Mouse (Mus musculus) heart, postnatal 0 days (tissue): ENCODE measurements at regions not wholly inside any gene's neighbourhood (a gene's known extent, or its start where the extent isn't known, plus 50 kb on each side); places are given as distances from the start of the nearest gene placed in this dataset.

Source experiments
- ATAC-seq: fragments of 200-750 bp; cut with Nextera tagmentation; 2 replicates; pipeline ENCODE4 v1.8.0; 2017; ENCODE audit warnings: low read depth, moderate number of reproducible peaks, moderate library complexity; ENCODE audit not compliant: insufficient read depth
- DNase-seq: peaks from one replicate; pipeline ENCODE4 v3.0.0-alpha.2; 2016; ENCODE audit warnings: low spot score
- H3K27ac ChIP-seq: fragments of 300-500 bp; sonication (generic); 2 replicates; pipeline ENCODE4 v1.5.1; 2014; ENCODE audit warnings: low read depth, mild to moderate bottlenecking
- H3K27me3 ChIP-seq: fragments of 300-500 bp; sonication (generic); 2 replicates; pipeline ENCODE4 v1.6.1; 2014; ENCODE audit warnings: low read length, mixed read lengths; ENCODE audit not compliant: control insufficient read depth, insufficient read depth
- H3K36me3 ChIP-seq: fragments of 300-500 bp; sonication (generic); replicated peaks from 2 replicates; pipeline ENCODE4 v1.6.1; 2014; ENCODE audit warnings: low read length, mixed read lengths; ENCODE audit not compliant: control insufficient read depth, insufficient read depth
- H3K4me1 ChIP-seq: fragments of 300-500 bp; sonication (generic); 2 replicates; pipeline ENCODE4 v1.6.1; 2014; ENCODE audit warnings: antibody characterized with exemption; ENCODE audit not compliant: control insufficient read depth, insufficient read depth
- H3K4me2 ChIP-seq: fragments of 300-500 bp; sonication (generic); 2 replicates; pipeline ENCODE4 v1.6.1; 2014; ENCODE audit warnings: low read depth, mild to moderate bottlenecking, low read length, moderate library complexity
- H3K4me3 ChIP-seq: fragments of 300-500 bp; sonication (generic); 2 replicates; pipeline ENCODE4 v1.5.1; 2014; ENCODE audit warnings: low read depth, low read length
- H3K9ac ChIP-seq: fragments of 300-500 bp; sonication (generic); replicated peaks from 2 replicates; pipeline ENCODE4 v1.6.1; 2014; ENCODE audit warnings: low read depth, low read length, mixed read lengths
- H3K9me3 ChIP-seq: fragments of 300-500 bp; sonication (generic); replicated peaks from 2 replicates; pipeline ENCODE4 v1.6.1; 2016; ENCODE audit warnings: low read length; ENCODE audit not compliant: control insufficient read depth
- CTCF ChIP-seq: IDR thresholded peaks from 2 replicates; pipeline ENCODE4 v1.5.1; 2016; ENCODE audit warnings: antibody characterized with exemption, control low read depth, low read depth
- EP300 ChIP-seq: IDR thresholded peaks from 2 replicates; pipeline ENCODE4 v1.6.1; 2016; ENCODE audit warnings: antibody characterized with exemption, low read depth
- WGBS: fragments of 180-500 bp; shearing (Covaris S2); extraction: QIAGEN DNeasy Blood & Tissue Kit; methylation state at CpG from one replicate; pipeline ENCODE4 v1.1.7; 2014; 5-methylcytosine and 5-hydroxymethylcytosine counted together

- H3K4me3 ChIP-seq = no peak overlapping the region
- H3K4me2 ChIP-seq = no peak overlapping the region
- H3K36me3 ChIP-seq = no peaks in the 10 kb centered on the region
- no peak overlapping the region for H3K27ac ChIP-seq
- TF ChIP-seq CTCF (no peak), EP300 (no peak)
- no peak overlapping the region for H3K9ac ChIP-seq
- no peaks in the 10 kb centered on the region for H3K4me1 ChIP-seq
- 11% methylated on average over 1 of the region's 1 CpGs for WGBS
- H3K27me3 ChIP-seq = no peaks in the 10 kb centered on the region
- H3K9me3 ChIP-seq = no peaks in the 10 kb centered on the region
- DNase-seq (no peak), ATAC-seq (no peak)
Measured at GRCm38 (mm10) chr4:95439834-95440233, 117.5 kb upstream of the Fggy start.

- Histone ChIP-seq H3K27ac (no peak overlapping the region), H3K9ac (no peak overlapping the region), H3K36me3 (no peaks in the 10 kb centered on the region), H3K4me2 (no peak overlapping the region), H3K27me3 (no peaks in the 10 kb centered on the region), H3K9me3 (no peaks in the 10 kb centered on the region), H3K4me3 (no peak overlapping the region), H3K4me1 (no peaks in the 10 kb centered on the region)
- ATAC-seq (no peak), DNase-seq (no peak)
- WGBS = 63% methylated on average over 12 of the region's 12 CpGs
- no peak for TF ChIP-seq CTCF
- TF ChIP-seq EP300 = no peak
Measured at GRCm38 (mm10) chr4:95443854-95444811, 113.2 kb upstream of the Fggy start.

- H3K9me3 ChIP-seq = no peaks in the 10 kb centered on the region
- no peaks in the 10 kb centered on the region for H3K4me1 ChIP-seq
- H3K27me3 ChIP-seq = no peaks in the 10 kb centered on the region
- H3K27ac ChIP-seq = no peak overlapping the region
- no peak for ATAC-seq
- H3K4me3 ChIP-seq = no peak overlapping the region
- WGBS = 94% methylated on average over 1 of the region's 1 CpGs
- TF ChIP-seq EP300 (no peak), CTCF (no peak)
- no peak overlapping the region for H3K4me2 ChIP-seq
- no peak for DNase-seq
- no peak overlapping the region for H3K9ac ChIP-seq
- H3K36me3 ChIP-seq = no peaks in the 10 kb centered on the region
Measured at GRCm38 (mm10) chr4:95450286-95450685, 107.0 kb upstream of the Fggy start.

GRCm38 (mm10) chr4:95451831-95452230 is 105.5 kb upstream of the Fggy start:
- Histone ChIP-seq H3K9ac (no peak overlapping the region), H3K27ac (no peak overlapping the region), H3K4me3 (no peak overlapping the region), H3K4me1 (no peaks in the 10 kb centered on the region), H3K9me3 (no peaks in the 10 kb centered on the region), H3K36me3 (no peaks in the 10 kb centered on the region), H3K4me2 (no peak overlapping the region), H3K27me3 (no peaks in the 10 kb centered on the region)
- 77% methylated on average over 3 of the region's 3 CpGs for WGBS
- DNase-seq (no peak), ATAC-seq (no peak)
- no peak for TF ChIP-seq EP300

GRCm38 (mm10) chr4:95456318-95456717 is 101.0 kb upstream of the Fggy start:
- H3K4me1 ChIP-seq = no peaks in the 10 kb centered on the region
- no peak overlapping the region for H3K27ac ChIP-seq
- 50% methylated on average over 1 of the region's 1 CpGs for WGBS
- no peak overlapping the region for H3K4me3 ChIP-seq
- H3K36me3 ChIP-seq = no peaks in the 10 kb centered on the region
- DNase-seq (no peak), ATAC-seq (no peak)
- no peak overlapping the region for H3K9ac ChIP-seq
- TF ChIP-seq EP300 = no peak
- no peak for TF ChIP-seq CTCF
- no peaks in the 10 kb centered on the region for H3K9me3 ChIP-seq
- H3K4me2 ChIP-seq = no peak overlapping the region
- H3K27me3 ChIP-seq = no peaks in the 10 kb centered on the region

- H3K27me3 ChIP-seq = no peaks in the 10 kb centered on the region
- no peak for ATAC-seq
- H3K36me3 ChIP-seq = no peaks in the 10 kb centered on the region
- H3K4me2 ChIP-seq = no peak overlapping the region
- no peak overlapping the region for H3K27ac ChIP-seq
- H3K4me3 ChIP-seq = no peak overlapping the region
- no peaks in the 10 kb centered on the region for H3K4me1 ChIP-seq
- no peak for TF ChIP-seq EP300
- TF ChIP-seq CTCF = no peak
- no peaks in the 10 kb centered on the region for H3K9me3 ChIP-seq
- no peak for DNase-seq
- H3K9ac ChIP-seq = no peak overlapping the region
- WGBS = 83% methylated on average over 5 of the region's 5 CpGs
Measured at GRCm38 (mm10) chr4:95456943-95457342, 100.4 kb upstream of the Fggy start.
